Mouse (Mus musculus): Measurements from ENCODE around the gene Ube2h.

The Ube2h gene

GRCm38 (mm10) chr6:30304399-30304917 is at the start of gene Ube2h:
Ube2h (minus strand) TSS chr6:30304539.
- DNase-seq (ENCODE audit: low spot score in 2 of 2), result peak; percentile 99 to 100

- DNase-seq (ENCODE audit: low spot score in 2 of 2), result no peak
These were observed 49.3 kb upstream of the Ube2h start for GRCm38 (mm10) chr6:30353661-30354060.

- no peak for DNase-seq (ENCODE audit: low spot score in 2 of 2)
These were observed 48.4 kb upstream of the Ube2h start for GRCm38 (mm10) chr6:30352762-30353161.

GRCm38 (mm10) chr6:30351290-30351689 is 47.0 kb upstream of the Ube2h start:
- no peak for DNase-seq (ENCODE audit: low spot score in 2 of 2)

GRCm38 (mm10) chr6:30347288-30347801 is 43.0 kb upstream of the Ube2h start:
- DNase-seq (ENCODE audit: low spot score in 2 of 2), result no peak

- no peak for DNase-seq (ENCODE audit: low spot score in 2 of 2)
These were observed 42.4 kb upstream of the Ube2h start for GRCm38 (mm10) chr6:30346737-30347136.

GRCm38 (mm10) chr6:30344032-30344431 is 39.7 kb upstream of the Ube2h start:
- DNase-seq (ENCODE audit: low spot score in 2 of 2), result no peak

GRCm38 (mm10) chr6:30340231-30340873 is 36.0 kb upstream of the Ube2h start:
- no peak for DNase-seq (ENCODE audit: low spot score in 2 of 2)

- DNase-seq (ENCODE audit: low spot score in 2 of 2), result peak; percentile 64 to 73
These were observed 32.6 kb upstream of the Ube2h start for GRCm38 (mm10) chr6:30336912-30337311.

- DNase-seq (ENCODE audit: low spot score in 2 of 2), result no peak
These were observed 27.9 kb upstream of the Ube2h start for GRCm38 (mm10) chr6:30332262-30332661.

- no peak for DNase-seq (ENCODE audit: low spot score in 2 of 2)
These were observed 26.4 kb upstream of the Ube2h start for GRCm38 (mm10) chr6:30330706-30331105.

- no peak for DNase-seq (ENCODE audit: low spot score in 2 of 2)
These were observed 21.7 kb upstream of the Ube2h start for GRCm38 (mm10) chr6:30325932-30326501.

- DNase-seq (ENCODE audit: low spot score in 2 of 2), result no peak
These were observed 16.7 kb upstream of the Ube2h start for GRCm38 (mm10) chr6:30321002-30321401.

- DNase-seq (ENCODE audit: low spot score in 2 of 2), result no peak
These were observed 14.9 kb upstream of the Ube2h start for GRCm38 (mm10) chr6:30319216-30319615.

GRCm38 (mm10) chr6:30312006-30312405 is 7.7 kb upstream of the Ube2h start:
- no peak for DNase-seq (ENCODE audit: low spot score in 2 of 2)

GRCm38 (mm10) chr6:30308751-30309150 is 4.4 kb upstream of the Ube2h start:
- DNase-seq (ENCODE audit: low spot score in 2 of 2), result no peak

GRCm38 (mm10) chr6:30307691-30308090 is 3.4 kb upstream of the Ube2h start:
- DNase-seq (ENCODE audit: low spot score in 2 of 2), result no peak

GRCm38 (mm10) chr6:30303771-30304398 is 454 bp downstream of the Ube2h start:
- peak in 1 of 2 experiments; percentile 50 for DNase-seq (ENCODE audit: low spot score in 2 of 2)

GRCm38 (mm10) chr6:30302781-30303631 is 1.3 kb downstream of the Ube2h start:
- DNase-seq (ENCODE audit: low spot score in 2 of 2), result peak; percentile 57 to 62

GRCm38 (mm10) chr6:30302156-30302555 is 2.2 kb downstream of the Ube2h start:
- DNase-seq (ENCODE audit: low spot score in 2 of 2), result no peak

- no peak for DNase-seq (ENCODE audit: low spot score in 2 of 2)
These were observed 3.4 kb downstream of the Ube2h start for GRCm38 (mm10) chr6:30300901-30301300.

- peak; percentile 83 to 91 for DNase-seq (ENCODE audit: low spot score in 2 of 2)
These were observed 4.0 kb downstream of the Ube2h start for GRCm38 (mm10) chr6:30300372-30300771.
